Mouse (Mus musculus): ENCODE results near the gene Als2cr12. TPM values are rescaled to one million over a fixed set of nuclear protein-coding genes. Genes with fewer than 3 reads are reported as not detected.
"Not testable (repeated sequence)": the region's sequence is repeated elsewhere in the genome, so short reads cannot be mapped to it uniquely, and the experiment has no call there.

Als2cr12 gene
- polyA plus RNA-seq, 1 experiment from 2014 or later: not detected

DNA sequence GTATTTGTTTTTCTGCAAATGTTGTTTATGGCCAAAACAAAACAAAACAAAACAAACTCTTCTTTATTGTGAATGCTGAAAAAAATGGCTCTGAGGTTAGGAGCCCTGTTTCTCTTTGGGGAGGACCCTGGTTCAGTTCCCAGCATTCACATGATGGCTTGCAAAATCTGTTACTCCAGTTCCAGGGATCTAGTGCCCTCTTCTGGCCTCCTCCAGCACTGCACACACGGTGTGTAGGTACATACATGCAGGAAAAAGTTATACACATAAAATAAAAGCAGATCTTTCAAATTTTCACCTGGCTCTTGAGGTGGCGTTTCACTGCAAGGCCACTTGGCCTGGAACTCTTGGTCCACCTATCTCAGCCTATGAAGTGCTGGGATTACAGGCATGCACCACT lies 77.0 kb downstream of the Als2cr12 start:
- Histone ChIP-seq H3K4me3 (ENCODE audit: inconsistent target) (no peak overlapping the region), H3K27ac (peak overlapping the region; percentile 83), H3K79me2 (ENCODE audit: inconsistent target) (no peaks in the 10 kb centered on the region), H3K36me3 (ENCODE audit: inconsistent target) (no peaks in the 10 kb centered on the region)
- WGBS (ENCODE audit: missing documents): 92% methylated on average over 2 of the region's 2 CpGs

DNA sequence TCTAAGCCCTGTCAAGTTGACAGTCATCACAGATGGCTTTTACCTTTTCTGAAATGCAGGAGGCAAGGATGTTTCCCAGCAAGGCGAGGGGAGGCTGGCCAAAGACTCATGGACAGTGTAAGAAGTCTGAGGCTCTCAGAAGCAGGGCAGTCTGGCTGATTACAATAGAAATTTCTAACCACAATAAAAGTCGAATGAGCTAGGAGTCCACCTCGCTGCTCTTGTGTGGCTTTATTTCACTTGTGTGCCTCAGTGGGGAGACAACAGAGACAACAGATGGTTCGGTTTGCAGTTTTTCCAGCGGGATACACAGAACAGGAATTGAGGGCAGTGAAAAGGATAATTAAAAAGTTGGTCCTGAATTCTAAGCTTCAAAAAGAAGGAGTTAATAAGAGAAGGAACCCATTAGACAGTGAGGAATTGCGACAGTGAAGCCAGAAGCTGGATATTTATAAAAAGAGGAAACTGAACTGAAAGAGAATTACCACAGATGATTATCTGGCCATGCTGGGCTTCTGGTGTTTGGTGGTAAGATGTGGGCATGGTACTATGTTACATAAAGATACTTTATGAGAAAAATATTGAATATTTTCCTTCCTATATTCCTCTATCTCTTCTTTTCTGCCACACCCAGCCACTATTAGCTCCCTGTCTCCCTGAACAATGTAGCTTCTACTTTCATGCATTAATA lies 77.7 kb downstream of the Als2cr12 start:
- H3K27ac ChIP-seq: peak overlapping the region; percentile 83
- no peak overlapping the region; the same call in 1 of the 2 replicates for H3K4me3 ChIP-seq (ENCODE audit: inconsistent target)

DNA sequence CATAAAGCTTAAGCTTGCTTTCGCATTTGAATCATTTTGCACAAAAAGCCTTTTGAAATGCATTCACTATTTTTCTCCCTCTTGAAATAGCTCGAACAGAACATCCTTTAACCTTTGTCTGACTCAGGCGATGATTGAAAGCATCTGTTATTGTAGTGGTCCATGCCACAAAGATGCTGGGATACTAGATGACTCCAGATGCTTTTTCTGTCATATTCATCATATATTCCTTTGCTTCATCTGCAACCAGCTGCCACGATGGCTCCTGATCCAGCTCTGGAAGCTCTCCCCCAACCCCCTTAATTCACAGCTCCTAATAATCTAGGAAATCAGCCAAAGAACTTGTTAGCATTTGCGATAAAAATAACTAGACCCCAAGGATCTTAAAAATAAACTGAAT lies 78.7 kb downstream of the Als2cr12 start:
- Histone ChIP-seq H3K36me3 (ENCODE audit: inconsistent target) (no peaks in the 10 kb centered on the region), H3K4me3 (ENCODE audit: inconsistent target) (no peak overlapping the region), H3K27ac (no peak overlapping the region), H3K79me2 (ENCODE audit: inconsistent target) (no peaks in the 10 kb centered on the region)
- 95% methylated on average over 5 of the region's 5 CpGs for WGBS (ENCODE audit: missing documents)

More for the DNA sequence above, 77.7 kb downstream of the Als2cr12 start:
- 0% methylated on average over 6 of the region's 6 CpGs for WGBS (ENCODE audit: missing documents)
- H3K36me3 ChIP-seq (ENCODE audit: inconsistent target): no peaks in the 10 kb centered on the region
- H3K79me2 ChIP-seq (ENCODE audit: inconsistent target): no peaks in the 10 kb centered on the region

DNA sequence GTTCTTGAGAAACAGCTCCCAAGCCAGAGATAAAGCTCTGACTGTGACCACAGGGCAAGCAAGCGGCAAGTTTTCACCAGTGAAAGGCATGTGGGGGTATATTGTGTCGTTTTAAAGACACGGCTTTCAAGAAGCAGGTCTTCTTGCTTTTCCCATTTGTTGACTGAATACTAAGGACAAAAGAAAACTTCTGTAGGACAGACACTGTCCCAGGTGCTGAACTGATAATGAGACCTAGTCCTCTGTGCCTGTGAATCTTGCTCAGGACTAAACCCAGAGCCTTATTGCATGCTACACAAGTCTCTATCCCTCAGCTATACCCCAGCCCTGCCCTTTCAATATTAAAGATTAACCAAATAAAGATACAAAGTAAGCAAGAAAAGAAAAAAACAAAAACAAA lies 79.6 kb downstream of the Als2cr12 start:
- H3K4me3 ChIP-seq (ENCODE audit: inconsistent target): no peak overlapping the region
- H3K27ac ChIP-seq: no peak overlapping the region
- WGBS (ENCODE audit: missing documents): 83% methylated on average over 3 of the region's 3 CpGs
- H3K36me3 ChIP-seq (ENCODE audit: inconsistent target): no peaks in the 10 kb centered on the region
- no peaks in the 10 kb centered on the region for H3K79me2 ChIP-seq (ENCODE audit: inconsistent target)

DNA sequence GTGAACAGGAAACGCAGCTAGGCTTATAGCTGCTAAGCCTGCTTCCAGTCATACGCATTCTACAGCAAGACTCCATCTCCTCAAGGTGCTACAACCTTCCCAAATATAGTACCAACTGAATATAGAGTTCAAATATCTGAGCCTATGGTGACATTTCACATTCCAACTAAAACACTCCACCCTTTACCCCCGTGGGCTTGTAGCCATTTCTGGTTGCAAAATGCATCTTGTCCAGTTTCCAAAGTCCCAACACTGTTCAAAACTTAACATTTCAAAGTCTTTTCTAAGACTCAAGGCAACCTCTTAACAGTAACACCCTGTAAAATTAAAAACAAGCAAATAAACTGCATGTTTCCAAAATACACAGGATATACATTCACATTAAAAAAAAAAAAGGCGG lies 80.6 kb downstream of the Als2cr12 start:
- Histone ChIP-seq H3K36me3 (ENCODE audit: inconsistent target) (no peaks in the 10 kb centered on the region), H3K27ac (no peak overlapping the region), H3K79me2 (ENCODE audit: inconsistent target) (no peaks in the 10 kb centered on the region), H3K4me3 (ENCODE audit: inconsistent target) (no peak overlapping the region)
- 85% methylated on average over 4 of the region's 4 CpGs for WGBS (ENCODE audit: missing documents)

DNA sequence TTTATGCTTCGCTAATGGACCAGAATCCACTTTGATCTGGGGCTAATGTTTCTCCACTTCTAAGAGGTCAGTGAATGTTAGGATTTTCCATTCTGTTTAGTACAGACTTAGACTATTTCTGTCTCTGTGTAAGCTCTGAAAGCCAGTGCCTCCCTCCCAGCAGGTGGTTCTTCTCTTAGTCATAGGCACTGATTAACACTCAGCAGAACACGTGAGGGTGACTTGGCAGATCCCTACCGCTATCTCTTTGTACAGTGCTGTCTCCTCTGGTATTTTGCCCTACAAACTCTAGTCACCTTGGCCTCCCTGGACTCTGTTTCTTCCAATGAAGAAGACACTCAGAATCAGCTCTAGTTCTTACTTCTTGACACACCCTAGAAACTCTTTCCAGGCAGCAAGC lies 81.4 kb downstream of the Als2cr12 start:
- Histone ChIP-seq H3K4me3 (ENCODE audit: inconsistent target) (no peak overlapping the region), H3K79me2 (ENCODE audit: inconsistent target) (no peaks in the 10 kb centered on the region), H3K36me3 (ENCODE audit: inconsistent target) (no peaks in the 10 kb centered on the region), H3K27ac (no peak overlapping the region)
- 92% methylated on average over 3 of the region's 3 CpGs for WGBS (ENCODE audit: missing documents)

DNA sequence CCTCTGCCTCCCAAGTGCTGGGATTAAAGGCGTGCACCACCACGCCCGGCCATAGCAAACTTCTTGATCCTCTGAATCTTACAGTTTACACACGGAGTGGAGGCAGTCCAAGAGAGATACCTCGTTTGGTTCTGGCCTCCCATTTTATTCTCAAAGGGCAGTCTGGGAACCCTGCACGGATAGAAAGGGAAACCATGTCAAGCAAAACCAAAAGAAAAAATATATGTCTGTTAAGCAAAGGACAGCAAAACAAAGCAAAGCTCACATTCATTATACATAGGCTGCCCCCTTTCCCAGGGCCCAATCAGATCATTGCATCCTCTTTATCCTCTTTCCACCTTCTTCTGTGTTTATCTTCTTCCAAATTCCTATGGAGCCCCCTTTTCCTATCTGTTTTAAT lies 82.0 kb downstream of the Als2cr12 start:
- H3K79me2 ChIP-seq (ENCODE audit: inconsistent target): no peaks in the 10 kb centered on the region
- no peak overlapping the region for H3K4me3 ChIP-seq (ENCODE audit: inconsistent target)
- 86% methylated on average over 6 of the region's 6 CpGs for WGBS (ENCODE audit: missing documents)
- no peak overlapping the region for H3K27ac ChIP-seq
- no peaks in the 10 kb centered on the region for H3K36me3 ChIP-seq (ENCODE audit: inconsistent target)

DNA sequence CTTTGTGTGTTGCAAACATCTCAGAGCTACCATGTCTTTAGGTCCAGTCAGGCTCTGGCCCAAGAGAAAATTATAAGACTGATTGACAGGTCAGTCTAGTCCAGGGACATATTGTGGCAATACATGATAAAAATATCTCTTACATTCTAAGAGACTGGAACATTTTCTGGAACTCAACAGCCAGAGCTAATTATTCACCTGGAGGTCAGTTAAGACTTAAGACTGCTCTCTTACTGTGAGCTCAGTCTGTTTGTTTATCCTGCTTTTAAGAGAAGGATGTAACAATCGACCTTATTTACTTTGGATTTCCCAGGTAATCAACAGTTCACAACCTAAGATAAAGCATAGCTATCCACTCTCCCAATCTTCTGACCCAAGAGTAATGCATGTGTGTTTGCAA lies 85.2 kb downstream of the Als2cr12 start:
- H3K36me3 ChIP-seq (ENCODE audit: inconsistent target): no peaks in the 10 kb centered on the region
- no peak overlapping the region for H3K4me3 ChIP-seq (ENCODE audit: inconsistent target)
- H3K79me2 ChIP-seq (ENCODE audit: inconsistent target): no peaks in the 10 kb centered on the region
- WGBS (ENCODE audit: missing documents): 38% methylated on average over 1 of the region's 1 CpGs
- no peak overlapping the region for H3K27ac ChIP-seq

DNA sequence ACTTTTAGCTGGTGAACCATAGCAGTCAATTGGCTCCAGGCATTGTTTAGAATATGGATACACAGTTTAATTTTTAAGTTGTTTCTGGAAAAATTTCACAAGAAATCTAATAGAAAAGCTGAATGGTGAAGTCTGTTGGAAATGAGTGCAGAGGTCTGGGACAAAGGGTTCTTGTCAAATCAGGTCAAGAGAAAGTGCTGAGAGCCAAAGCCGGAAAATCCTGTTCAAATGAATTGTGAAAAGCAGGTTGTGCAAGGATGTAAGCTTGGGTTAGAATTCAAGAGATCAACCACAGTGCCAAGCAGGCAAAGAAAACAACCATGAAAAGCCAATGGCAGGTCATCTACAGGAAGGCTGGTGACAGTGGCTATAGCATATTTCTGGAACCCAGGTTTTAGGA lies 85.6 kb downstream of the Als2cr12 start:
- H3K27ac ChIP-seq: no peak overlapping the region
- no peaks in the 10 kb centered on the region for H3K79me2 ChIP-seq (ENCODE audit: inconsistent target)
- WGBS (ENCODE audit: missing documents): 93% methylated on average over 1 of the region's 1 CpGs
- H3K36me3 ChIP-seq (ENCODE audit: inconsistent target): no peaks in the 10 kb centered on the region
- H3K4me3 ChIP-seq (ENCODE audit: inconsistent target): no peak overlapping the region

DNA sequence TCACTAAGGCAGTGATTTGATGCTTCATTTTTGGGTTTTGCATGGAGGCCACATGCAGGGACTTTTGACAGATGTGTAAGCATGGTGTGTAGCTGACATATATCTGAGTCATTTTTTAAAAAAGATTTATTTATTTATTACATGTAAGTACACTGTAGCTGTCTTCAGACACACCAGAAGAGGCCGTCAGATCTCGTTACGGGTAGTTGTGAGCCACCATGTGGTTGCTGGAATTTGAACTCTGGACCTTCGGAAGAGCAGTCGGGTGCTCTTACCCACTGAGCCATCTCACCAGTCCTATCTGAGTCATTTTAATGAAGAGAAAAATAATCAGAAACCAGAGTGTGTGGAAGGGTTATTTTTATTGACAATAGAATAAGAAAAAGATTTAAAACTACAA lies 86.2 kb downstream of the Als2cr12 start:
- H3K79me2 ChIP-seq (ENCODE audit: inconsistent target); H3K36me3 ChIP-seq (ENCODE audit: inconsistent target); H3K4me3 ChIP-seq (ENCODE audit: inconsistent target); H3K27ac ChIP-seq: not testable (repeated sequence)
- 98% methylated on average over 5 of the region's 5 CpGs for WGBS (ENCODE audit: missing documents)

DNA sequence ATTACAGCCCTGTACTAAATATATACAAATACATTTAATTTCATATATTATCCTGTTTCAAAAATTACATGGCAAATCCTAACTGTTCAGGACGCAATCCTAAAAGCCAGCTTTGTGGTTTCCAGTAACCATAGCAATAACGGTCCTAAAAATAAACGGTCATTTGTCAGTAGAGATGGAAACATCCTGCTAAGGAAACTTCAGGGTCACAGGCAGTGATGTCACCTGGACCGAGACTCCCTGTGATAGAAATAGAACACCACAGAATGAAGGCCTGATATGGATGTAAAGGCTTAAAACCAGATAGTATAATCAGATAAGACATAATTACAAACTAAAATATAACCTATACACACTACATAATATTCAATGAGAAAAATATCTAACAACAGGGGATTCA lies 92.1 kb downstream of the Als2cr12 start:
- Histone ChIP-seq H3K79me2 (ENCODE audit: inconsistent target) (no peaks in the 10 kb centered on the region), H3K4me3 (ENCODE audit: inconsistent target) (no peak overlapping the region), H3K27ac (no peak overlapping the region), H3K36me3 (ENCODE audit: inconsistent target) (no peaks in the 10 kb centered on the region)
- WGBS (ENCODE audit: missing documents): 17% methylated on average over 4 of the region's 4 CpGs

DNA sequence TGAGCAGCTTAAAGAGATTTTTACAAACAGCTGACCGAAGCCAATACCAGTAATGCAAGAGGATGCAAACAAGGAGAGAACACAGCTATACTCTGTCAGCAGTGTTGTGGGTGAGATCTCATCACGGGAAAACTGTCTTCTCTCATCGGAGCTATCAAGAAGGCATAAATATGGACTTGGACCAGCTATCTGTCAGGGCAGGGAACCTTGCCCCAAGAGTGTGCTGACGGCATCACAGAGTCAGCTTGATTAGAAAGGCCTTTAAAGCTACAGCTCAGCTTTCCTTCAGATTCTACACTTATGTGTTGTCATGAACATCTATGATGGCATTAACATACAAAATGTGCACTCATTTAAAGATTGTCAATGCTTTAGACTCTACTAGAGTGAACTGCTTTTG lies 93.1 kb downstream of the Als2cr12 start:
- H3K79me2 ChIP-seq (ENCODE audit: inconsistent target): no peaks in the 10 kb centered on the region
- no peak overlapping the region for H3K27ac ChIP-seq
- no peak overlapping the region for H3K4me3 ChIP-seq (ENCODE audit: inconsistent target)
- 95% methylated on average over 4 of the region's 4 CpGs for WGBS (ENCODE audit: missing documents)
- H3K36me3 ChIP-seq (ENCODE audit: inconsistent target): no peaks in the 10 kb centered on the region

Other genes starting within 250 kb of the Als2cr12 start
- 16.3 to 31.3 TPM (median 19.8 TPM) in 3 replicates for gene Orc2, start 190.9 kb downstream of the Als2cr12 start, polyA plus RNA-seq (2018)
- 2.4 to 5.0 TPM (median 4.1 TPM) in 3 replicates for gene Fam126b, start 109.7 kb downstream of the Als2cr12 start, polyA plus RNA-seq (2018)
- 85.2 to 98.8 TPM (median 85.7 TPM) in 3 replicates for gene Ndufb3, start 109.6 kb downstream of the Als2cr12 start, polyA plus RNA-seq (2018)
- gene Cflar, start 15.5 kb upstream of the Als2cr12 start, polyA plus RNA-seq (2018): 53.3 to 68.2 TPM (median 67.9 TPM) in 3 replicates
- gene Casp8, start 99.4 kb upstream of the Als2cr12 start, polyA plus RNA-seq (2018): 86.3 to 116 TPM (median 89.4 TPM) in 3 replicates